Mouse (Mus musculus) bone marrow macrophage, adult 2 months (primary cell): ENCODE results near the gene Tlr9. TPM values are rescaled to one million over a fixed set of nuclear protein-coding genes. Genes with fewer than 3 reads are reported as not detected.

Experiments
- H3K27ac ChIP-seq: 2 replicates; pipeline ENCODE4 v1.5.1; 2012; ENCODE audit warnings: low read depth, low read length; ENCODE audit not compliant: insufficient read depth
- H3K4me1 ChIP-seq: 2 replicates; pipeline ENCODE4 v1.6.1; 2012; ENCODE audit warnings: low read length; ENCODE audit not compliant: control insufficient read depth, insufficient read depth
- H3K4me3 ChIP-seq: 2 replicates; pipeline ENCODE4 v1.5.1; 2012; ENCODE audit warnings: mild to moderate bottlenecking, low read length, moderate library complexity; ENCODE audit not compliant: insufficient read depth
- CTCF ChIP-seq: IDR thresholded peaks from 2 replicates; pipeline ENCODE4 v1.5.1; 2012; ENCODE audit warnings: low read depth, mild to moderate bottlenecking, low read length, moderate library complexity
- POLR2A ChIP-seq: IDR thresholded peaks from 2 replicates; pipeline ENCODE4 v1.6.1; 2012; ENCODE audit warnings: mild to moderate bottlenecking, low read depth, low read length, borderline replicate concordance
- polyA plus RNA-seq: library from polyadenylated mRNA; stranded (reverse); fragments of >200 nt; gene quantifications from 2 replicates; pipeline ENCODE4 v1.2.4, GENCODE M21; 2012; ENCODE audit not compliant: missing spikeins, insufficient read depth, insufficient read length

The Tlr9 gene
- polyA plus RNA-seq, 1 experiment: 61.6 TPM

GRCm38 (mm10) chr9:106242813-106243488 lies 20.6 kb downstream of the Tlr9 start:
- H3K27ac ChIP-seq: peak overlapping the region; percentile 85
- H3K4me1 ChIP-seq: peaks cover 38% of the 10 kb centered on the region
- TF ChIP-seq POLR2A: no peak
- TF ChIP-seq CTCF: no peak
- peak overlapping the region; percentile 21 for H3K4me3 ChIP-seq

- H3K27ac ChIP-seq: no peak overlapping the region
- peaks cover 28% of the 10 kb centered on the region for H3K4me1 ChIP-seq
- TF ChIP-seq CTCF (no peak), POLR2A (no peak)
- H3K4me3 ChIP-seq: no peak overlapping the region
These were observed 27.2 kb downstream of the Tlr9 start for GRCm38 (mm10) chr9:106249550-106249949.

GRCm38 (mm10) chr9:106250245-106250644 lies 27.8 kb downstream of the Tlr9 start:
- no peak overlapping the region for H3K27ac ChIP-seq
- H3K4me1 ChIP-seq: peaks cover 21% of the 10 kb centered on the region
- no peak overlapping the region for H3K4me3 ChIP-seq
- TF ChIP-seq POLR2A (no peak), CTCF (no peak)

GRCm38 (mm10) chr9:106251066-106251465 lies 28.7 kb downstream of the Tlr9 start:
- Histone ChIP-seq H3K4me1 (peaks cover 18% of the 10 kb centered on the region), H3K4me3 (no peak overlapping the region), H3K27ac (no peak overlapping the region)
- TF ChIP-seq POLR2A (no peak), CTCF (no peak)

- no peak overlapping the region for H3K4me3 ChIP-seq
- no peak overlapping the region for H3K27ac ChIP-seq
- H3K4me1 ChIP-seq: peaks cover 18% of the 10 kb centered on the region
- no peak for TF ChIP-seq POLR2A
- no peak for TF ChIP-seq CTCF
These were observed 31.6 kb downstream of the Tlr9 start for GRCm38 (mm10) chr9:106254001-106254400.

- H3K27ac ChIP-seq: no peak overlapping the region
These were observed 36.0 kb downstream of the Tlr9 start for GRCm38 (mm10) chr9:106258412-106258811.

GRCm38 (mm10) chr9:106258990-106259389 lies 36.6 kb downstream of the Tlr9 start:
- no peak overlapping the region for H3K4me3 ChIP-seq
- peaks cover 35% of the 10 kb centered on the region for H3K4me1 ChIP-seq
- H3K27ac ChIP-seq: no peak overlapping the region
- no peak for TF ChIP-seq CTCF
- no peak for TF ChIP-seq POLR2A

More at GRCm38 (mm10) chr9:106258412-106258811, 36.0 kb downstream of the Tlr9 start:
- TF ChIP-seq CTCF (no peak), POLR2A (no peak)
- no peak overlapping the region for H3K4me3 ChIP-seq
- H3K4me1 ChIP-seq: peaks cover 35% of the 10 kb centered on the region

GRCm38 (mm10) chr9:106261058-106261457 lies 38.7 kb downstream of the Tlr9 start:
- Histone ChIP-seq H3K27ac (peak overlapping the region; percentile 33), H3K4me3 (no peak overlapping the region), H3K4me1 (peaks cover 35% of the 10 kb centered on the region)
- TF ChIP-seq POLR2A (no peak), CTCF (no peak)

GRCm38 (mm10) chr9:106261491-106261890 lies 39.1 kb downstream of the Tlr9 start:
- TF ChIP-seq CTCF (no peak), POLR2A (no peak)
- Histone ChIP-seq H3K4me1 (peaks cover 35% of the 10 kb centered on the region), H3K27ac (no peak overlapping the region), H3K4me3 (no peak overlapping the region)

- no peak for TF ChIP-seq CTCF
- no peak for TF ChIP-seq POLR2A
- Histone ChIP-seq H3K27ac (no peak overlapping the region), H3K4me1 (peaks cover 35% of the 10 kb centered on the region), H3K4me3 (no peak overlapping the region)
These were observed 39.7 kb downstream of the Tlr9 start for GRCm38 (mm10) chr9:106262075-106262474.
